Mouse (Mus musculus) thymus, adult 2 months (tissue): ENCODE measurements around the gene Cep350.

Source experiments
- CTCF ChIP-seq: fragments of 200-500 bp; IDR thresholded peaks from 2 replicates; pipeline ENCODE4 v1.5.1; 2012; ENCODE audit warnings: mild to moderate bottlenecking, control low read depth, low read length, moderate library complexity, borderline replicate concordance; ENCODE audit not compliant: control insufficient read depth, poor library complexity, insufficient read depth; ENCODE audit errors: extremely low read depth
- POLR2A ChIP-seq: fragments of 200-500 bp; IDR thresholded peaks from 2 replicates; pipeline ENCODE4 v1.6.1; 2012; ENCODE audit warnings: mild to moderate bottlenecking, low read length, control low read depth, moderate library complexity; ENCODE audit not compliant: control insufficient read depth, poor library complexity, insufficient read depth; ENCODE audit errors: extremely low read depth

DNA sequence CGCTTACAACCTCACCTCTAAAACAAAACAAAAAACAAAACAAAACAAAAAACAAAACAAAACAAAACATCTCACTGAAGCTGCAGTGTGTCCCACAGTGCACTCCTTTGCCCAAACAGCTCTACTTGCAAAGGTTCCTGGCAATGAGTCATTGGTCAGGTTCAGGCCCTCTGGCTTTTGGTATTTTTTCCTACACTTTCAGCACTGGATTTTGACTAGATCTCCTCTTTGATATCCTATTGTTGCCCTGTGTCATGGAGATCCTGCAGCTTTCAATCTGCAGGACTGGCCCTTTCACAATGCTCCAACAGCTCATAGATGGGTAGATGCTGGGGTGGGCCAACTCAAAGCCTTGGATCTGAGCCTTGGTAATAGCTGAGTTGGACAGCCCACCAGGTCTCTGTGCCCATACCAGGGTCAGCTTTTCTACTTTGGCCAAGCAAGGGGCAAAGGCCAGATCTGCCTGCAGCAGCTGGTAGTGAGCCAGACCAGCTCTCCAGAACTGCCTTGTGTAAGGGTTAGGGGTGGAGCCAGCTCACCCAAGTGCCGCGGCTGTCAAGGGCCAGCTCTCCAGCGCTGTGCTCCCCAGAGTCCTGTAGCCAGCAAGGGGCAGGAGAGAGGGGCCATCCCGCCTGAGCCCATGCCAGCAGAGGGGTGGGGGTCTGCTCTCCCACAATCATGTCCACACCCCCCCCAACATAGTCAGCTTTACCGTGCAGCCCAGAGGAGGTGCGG lies 30.3 kb upstream of the Cep350 start:
- TF ChIP-seq CTCF (no peak), POLR2A (no peak)
